Mouse (Mus musculus) lung, adult 2 months (tissue): ENCODE measurements around the gene Pde4d.

ENCODE experiments used
- CTCF ChIP-seq: fragments of 200-500 bp; IDR thresholded peaks from 2 replicates; pipeline ENCODE4 v1.5.1; 2011; ENCODE audit warnings: mild to moderate bottlenecking, low read length, control low read depth; ENCODE audit not compliant: insufficient read depth
- POLR2A ChIP-seq: fragments of 200-500 bp; IDR thresholded peaks from 2 replicates; pipeline ENCODE4 v1.6.1; 2011; ENCODE audit warnings: low read depth, mild to moderate bottlenecking, control low read depth, low read length, borderline replicate concordance; ENCODE audit errors: extremely low read depth

DNA sequence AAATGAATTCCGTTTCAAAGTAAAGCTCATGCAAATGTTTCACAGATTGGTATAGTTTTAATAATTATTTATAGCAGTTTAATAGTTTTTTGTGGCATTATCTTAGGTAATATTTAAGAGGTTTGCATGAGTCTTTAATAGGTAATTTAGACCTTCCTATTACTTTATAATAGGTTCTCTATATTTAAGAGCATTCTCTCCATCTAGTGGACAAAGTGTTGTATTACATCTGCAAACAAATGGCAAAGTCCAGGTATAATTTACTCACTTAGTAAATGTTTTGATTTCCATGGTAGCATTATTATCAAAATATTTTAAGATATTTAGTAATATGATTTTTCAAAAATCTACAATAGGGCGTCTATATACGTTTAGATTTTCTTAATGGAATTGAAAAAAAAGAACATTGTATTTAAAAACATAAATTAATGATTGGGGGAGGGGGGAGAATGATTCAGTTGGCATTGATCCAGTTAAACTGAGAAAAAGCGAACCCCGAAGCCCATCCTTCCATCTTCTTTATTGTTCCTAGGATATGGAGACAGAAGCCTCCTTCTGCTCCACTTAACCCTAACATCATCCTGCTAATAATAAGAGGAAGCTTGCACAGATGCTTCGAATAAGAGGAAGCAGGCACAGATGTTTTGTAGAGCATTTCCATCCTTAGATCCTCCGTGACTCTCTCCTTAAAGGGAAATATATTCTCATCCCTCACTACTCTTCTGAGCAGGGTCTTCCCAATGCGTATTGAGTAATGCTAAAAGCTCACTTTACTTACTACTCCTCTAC, 1286.7 kb downstream of the Pde4d start:
- TF ChIP-seq POLR2A (no peak), CTCF (no peak)
